Mouse (Mus musculus) gastrocnemius, adult 18-20 months (tissue): Measurements from ENCODE around the gene Emx2. TPM values are rescaled to one million over a fixed set of nuclear protein-coding genes. Genes with fewer than 3 reads are reported as not detected.

Experiments used
- DNase-seq: peaks from one replicate; pipeline ENCODE4 v3.0.0; 2021; ENCODE audit warnings: low spot score
- long read RNA-seq, 2 experiments: library from polyadenylated mRNA; stranded (forward); transcript quantifications; one replicate each; pipeline ENCODE4 v2.0.0; 2021
- total RNA-seq, 2 experiments: library from RNA; stranded (reverse); gene quantifications; 2 replicates each; pipeline ENCODE4 v1.2.3; 2021

Emx2 gene
- 1 to 10 TPM; 1.1 to 1.3 TPM for total RNA-seq
- long read RNA-seq, experiment 1: 0 reads
- long read RNA-seq, experiment 2: 0 reads

DNA sequence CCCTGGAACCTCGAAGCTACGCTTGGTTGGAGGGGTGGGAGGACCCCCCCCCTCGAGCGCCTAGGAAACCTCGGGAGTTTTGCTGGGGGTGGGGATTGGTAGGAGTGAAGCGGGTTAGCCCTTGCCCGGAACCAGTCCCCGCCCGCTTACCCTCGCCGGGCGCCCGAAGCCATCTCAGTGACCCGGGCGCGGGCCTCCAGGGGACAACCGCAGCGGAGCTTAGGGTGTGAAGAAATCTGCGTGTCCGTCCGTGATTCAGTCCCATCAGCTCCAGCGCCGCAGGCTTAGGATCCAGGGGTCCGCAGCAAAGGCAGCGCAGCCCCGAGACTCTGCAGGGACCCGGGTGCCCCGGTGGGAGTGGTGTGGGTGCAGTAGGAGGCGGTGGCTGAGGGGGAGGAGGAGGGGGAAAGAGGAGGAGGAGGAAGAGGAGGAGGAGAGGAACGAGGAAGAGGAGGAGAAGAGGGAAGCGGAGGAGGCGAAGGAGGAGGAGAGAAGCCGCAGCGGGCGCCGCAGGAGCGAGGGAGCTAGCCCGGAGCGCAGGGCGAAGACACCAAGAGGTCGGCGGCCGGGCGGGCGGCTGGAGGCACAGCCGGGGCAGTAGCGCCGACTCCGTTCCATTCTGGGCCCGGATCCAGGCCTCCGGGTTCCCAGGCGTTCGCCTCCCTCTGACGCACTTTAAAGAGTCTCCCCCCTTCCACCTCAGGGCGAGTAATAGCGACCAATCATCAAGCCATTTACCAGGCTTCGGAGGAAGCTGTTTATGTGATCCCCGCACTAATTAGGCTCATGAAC lies at the start of gene Emx2:
Emx2 (plus strand) TSS at position 422 of the 792 bp plus-strand sequence.
- peak; percentile 72 for DNase-seq

- no peak for DNase-seq
Observed at GRCm38 (mm10) chr19:59414128-59414527, 44.0 kb upstream of the Emx2 start.

DNA sequence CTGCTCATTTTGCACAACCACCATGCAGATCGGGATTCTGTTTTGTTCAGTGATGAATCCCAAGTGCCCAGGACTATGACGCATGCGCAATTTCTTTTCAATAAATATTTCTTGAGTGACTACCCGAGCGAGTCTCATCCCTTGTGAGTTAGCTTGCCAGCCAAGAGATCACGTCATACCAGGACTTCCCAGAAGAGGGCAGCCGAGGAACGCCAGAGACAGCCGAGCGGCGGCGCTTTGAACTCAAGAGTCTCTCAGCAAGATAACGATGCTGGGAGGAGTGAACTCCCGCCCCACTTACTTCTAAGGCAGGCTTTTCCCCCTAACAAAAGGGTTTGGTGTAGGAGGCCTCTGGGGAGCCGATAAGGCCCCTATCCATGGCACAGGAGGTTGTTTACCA lies 40.1 kb upstream of the Emx2 start:
- peak; percentile 92 for DNase-seq

DNA sequence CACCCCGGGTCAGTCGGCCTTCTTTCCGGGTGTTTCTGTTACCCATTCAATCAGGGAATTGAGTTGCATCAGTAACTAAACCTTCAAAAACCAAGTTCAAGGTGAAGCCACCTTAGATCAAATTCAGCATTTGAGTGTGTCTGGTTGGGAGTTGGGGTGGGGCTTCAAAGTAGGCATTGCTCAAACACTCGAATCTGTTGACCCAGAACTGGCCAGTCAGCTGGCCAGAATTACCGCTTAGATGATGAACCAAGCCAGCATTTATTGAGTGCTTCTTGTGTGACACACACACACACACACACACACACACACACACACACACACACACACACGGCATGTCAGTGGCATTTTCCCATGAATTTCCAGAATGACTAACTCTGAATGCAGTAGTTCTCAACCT lies 39.5 kb upstream of the Emx2 start:
- DNase-seq: no peak

- DNase-seq: no peak
Observed at GRCm38 (mm10) chr19:59422393-59422792, 35.8 kb upstream of the Emx2 start.

GRCm38 (mm10) chr19:59423685-59424084 lies 34.5 kb upstream of the Emx2 start:
- no peak for DNase-seq

GRCm38 (mm10) chr19:59424975-59425374 lies 33.2 kb upstream of the Emx2 start:
- DNase-seq: no peak

DNA sequence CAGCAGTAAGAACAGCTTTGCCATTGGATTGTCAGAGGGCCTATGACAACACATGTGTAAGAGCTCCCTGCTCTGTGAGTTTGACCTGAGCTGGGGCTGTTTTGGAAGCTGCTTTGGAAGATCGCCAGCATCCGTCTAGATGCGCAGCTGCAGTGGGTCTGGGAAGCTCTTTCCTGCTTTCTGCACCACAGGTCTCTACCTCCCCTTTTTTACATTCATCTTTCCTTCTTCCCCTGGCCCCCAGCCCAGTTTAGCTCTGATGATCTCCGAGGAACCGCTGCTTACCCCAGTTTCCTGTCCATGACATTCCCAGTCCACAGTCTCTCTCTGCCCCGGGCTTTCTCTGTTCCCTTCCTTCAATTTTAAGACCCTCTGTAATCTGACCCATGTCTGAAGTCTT lies 25.9 kb upstream of the Emx2 start:
- no peak for DNase-seq

GRCm38 (mm10) chr19:59450561-59451135 lies 7.5 kb upstream of the Emx2 start:
- DNase-seq: no peak

GRCm38 (mm10) chr19:59451441-59451951 lies 6.7 kb upstream of the Emx2 start:
- DNase-seq: no peak

DNA sequence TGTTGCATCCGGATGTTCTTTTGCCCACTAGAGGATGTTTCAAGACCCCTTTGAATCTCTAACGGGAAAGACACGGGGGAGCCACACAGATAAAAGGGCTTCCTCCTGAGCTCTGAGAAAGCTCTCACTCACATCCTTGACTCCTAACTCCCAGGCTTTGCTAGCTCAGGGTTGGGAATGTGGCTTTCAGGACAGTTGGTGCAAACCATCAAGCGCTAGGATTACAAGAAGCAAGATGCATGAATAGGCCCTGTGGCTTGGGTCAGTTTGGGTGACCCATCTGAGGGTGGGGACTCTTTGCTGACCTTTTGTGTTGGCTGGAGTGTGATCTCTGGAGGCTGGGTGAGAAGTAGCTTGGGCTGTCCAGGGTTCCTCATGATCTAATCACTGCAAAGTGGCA lies 5.9 kb upstream of the Emx2 start:
- DNase-seq: no peak

DNA sequence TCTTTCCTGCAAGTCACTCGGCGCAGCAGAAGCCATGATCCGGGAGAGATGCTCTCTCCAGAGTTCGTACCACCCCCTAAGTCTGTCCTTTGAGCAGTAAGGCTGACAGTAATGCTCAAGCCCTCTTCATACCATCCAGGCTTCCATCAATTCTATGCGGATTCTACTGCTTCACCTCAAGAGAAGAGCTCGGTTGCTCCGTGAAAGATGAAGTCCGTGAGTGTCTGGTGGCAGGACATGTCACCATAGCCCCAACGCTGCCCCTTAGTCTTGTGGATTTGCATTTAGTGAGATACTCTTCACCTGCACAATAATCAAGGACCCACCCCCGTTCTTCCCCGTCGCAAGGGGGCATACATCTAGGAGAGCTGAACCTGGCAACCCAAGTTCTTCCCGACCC lies 4.6 kb upstream of the Emx2 start:
- DNase-seq: no peak

DNA sequence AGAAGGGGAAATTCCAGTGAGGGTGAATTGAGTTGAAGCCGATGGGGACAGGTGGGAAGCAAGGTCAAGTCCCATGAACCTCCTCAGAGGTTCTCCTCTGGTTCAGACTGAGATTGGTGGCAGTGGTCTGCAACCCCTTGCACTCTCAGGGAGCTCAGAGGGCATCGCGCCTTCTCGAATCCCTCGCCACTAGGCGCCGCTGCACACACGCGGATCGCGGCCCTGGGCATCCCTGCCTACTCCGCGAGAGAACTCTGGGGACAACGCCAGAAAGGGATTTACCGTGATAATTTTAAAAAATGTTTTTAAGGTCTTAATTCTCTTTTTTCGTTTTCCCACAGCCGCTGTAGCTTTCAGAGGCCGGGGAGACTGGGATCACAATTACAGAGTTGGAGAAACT lies 4.0 kb upstream of the Emx2 start:
- peak; percentile 72 for DNase-seq

DNA sequence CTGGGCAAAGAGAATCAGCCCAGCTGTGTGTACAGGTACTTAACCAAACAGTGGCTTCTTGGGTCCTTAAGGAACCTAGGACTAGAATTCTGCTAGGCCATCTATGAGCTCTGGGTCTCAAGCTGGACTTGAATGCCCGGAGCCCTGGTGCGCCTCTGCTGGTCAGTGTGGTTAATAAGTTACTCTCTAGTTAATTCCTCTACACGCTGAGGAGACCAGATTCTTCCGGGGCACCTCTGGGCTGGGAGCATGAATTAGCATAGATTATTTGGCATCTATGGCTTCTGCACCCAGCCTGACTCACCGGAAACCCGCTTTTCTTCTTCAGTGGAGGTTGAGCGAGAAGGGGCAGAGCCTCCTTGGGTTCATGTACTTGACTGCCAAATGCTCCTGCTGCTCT lies 2.5 kb upstream of the Emx2 start:
- DNase-seq: no peak

DNA sequence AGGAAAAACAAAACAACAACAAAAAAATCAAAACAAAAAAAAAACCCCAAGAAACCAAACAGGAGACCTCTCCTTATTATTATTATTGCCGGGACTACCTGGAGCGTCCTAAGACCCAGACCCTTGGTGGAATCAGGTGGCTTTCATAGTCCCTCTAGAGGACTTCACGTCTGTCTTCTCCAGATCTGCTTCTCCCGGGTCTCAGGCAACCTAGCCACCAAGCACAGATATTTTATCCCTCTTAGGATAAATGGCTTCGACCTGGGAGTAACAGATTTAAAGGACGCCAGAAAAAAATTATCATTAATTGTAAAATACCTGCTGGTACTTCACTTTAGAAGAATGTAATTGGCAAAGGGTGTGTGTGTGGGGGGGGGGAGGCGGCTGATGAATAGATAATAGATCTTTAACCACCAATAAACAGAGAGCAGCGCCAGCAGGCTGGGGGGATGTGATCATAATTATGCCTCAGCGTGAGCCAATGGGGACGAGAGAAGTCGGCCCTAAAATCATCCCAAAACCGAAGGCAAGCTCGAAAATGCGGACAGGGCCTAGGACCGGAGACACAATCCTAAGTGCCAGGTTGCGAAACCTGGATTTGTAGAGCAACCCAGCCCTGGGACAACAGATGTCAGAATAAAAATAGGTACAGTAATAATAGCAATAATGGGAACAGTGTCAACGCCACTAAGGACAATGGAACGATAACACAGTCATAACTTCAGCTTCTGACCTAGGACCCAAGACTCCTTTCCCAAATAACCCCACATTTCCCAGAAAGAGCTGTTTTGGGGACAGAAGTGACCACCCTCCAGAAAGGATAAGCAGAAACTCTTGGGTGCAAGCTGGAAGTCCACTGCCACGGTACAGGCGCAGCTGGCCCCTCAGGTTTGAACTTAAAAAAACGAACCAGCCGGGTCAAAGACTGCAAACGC lies 894 bp upstream of the Emx2 start:
- DNase-seq: peak; percentile 58

- no peak for DNase-seq
Observed at GRCm38 (mm10) chr19:59458743-59459135, 567 bp downstream of the Emx2 start.

- DNase-seq: no peak
Observed at GRCm38 (mm10) chr19:59459158-59459781, 1.1 kb downstream of the Emx2 start.

- DNase-seq: no peak
Observed at GRCm38 (mm10) chr19:59459811-59460241, 1.7 kb downstream of the Emx2 start.

DNA sequence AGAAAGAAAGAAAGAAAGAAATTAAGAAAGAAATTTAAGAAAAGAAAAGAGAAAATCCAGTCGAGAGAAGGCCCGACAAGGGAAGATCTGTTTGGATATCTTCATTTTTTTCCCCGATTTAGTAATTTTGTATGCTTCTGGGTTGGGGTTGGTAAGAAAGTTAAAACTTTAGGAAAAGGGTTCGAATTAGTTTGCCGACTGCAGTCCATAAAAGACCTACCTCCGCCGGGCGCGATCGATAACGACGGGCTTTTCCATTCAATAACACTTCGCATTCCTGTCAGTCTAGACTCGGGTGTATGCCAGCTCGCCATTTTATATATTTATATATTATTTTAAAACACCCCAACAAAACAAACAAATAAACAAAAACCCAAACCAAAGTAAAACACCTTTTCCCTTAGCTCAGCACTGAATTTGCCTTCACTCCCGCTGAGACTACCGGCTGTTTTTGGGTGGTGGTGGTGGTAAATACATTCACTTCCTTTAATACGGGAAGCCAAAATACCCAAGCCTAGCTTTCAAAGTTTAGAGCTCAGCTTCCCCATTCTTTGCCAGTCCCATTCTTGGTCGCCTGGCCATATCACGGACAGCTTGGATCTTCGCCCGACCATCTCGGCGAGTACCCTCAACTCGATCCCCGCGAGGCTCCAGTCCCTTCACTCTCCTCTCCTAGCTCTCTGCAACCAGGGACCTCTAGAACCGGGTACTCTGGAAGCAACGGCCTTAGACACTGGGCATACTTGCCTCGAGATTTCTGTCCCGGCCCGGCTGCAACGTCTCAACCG lies 2.4 kb downstream of the Emx2 start:
- DNase-seq: no peak
